Mouse (Mus musculus): ENCODE results near the gene Cstf2t. TPM values are rescaled to one million over a fixed set of nuclear protein-coding genes. Genes with fewer than 3 reads are reported as not detected.

The Cstf2t gene
- total RNA-seq, 2 experiments from 2014 or later: 15.9 to 33.2 TPM

DNA sequence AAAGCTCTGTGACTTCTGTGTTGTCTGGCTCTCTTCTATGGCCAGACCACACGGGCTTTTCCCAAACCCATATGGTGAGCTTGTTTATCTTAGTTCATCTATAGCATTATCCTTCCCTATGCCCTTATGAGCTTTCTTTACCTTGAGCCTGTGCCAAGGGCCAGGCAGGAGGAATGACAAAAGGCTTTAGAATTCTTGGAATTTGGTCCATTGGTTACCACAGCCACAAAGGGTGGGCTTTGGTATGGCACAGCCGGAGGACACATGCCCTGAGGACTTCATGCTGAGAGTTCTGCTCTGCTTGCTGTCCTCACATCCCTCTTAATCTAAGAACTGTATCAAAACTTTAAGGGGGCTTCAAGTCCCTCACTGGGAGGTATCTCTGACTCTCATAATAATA lies 53.7 kb downstream of the Cstf2t start:
- ATAC-seq (replicated peaks; ENCODE audit: poor library complexity, severe bottlenecking): no peak
